Mouse (Mus musculus) heart, postnatal 10 days (tissue): ENCODE results near the gene Elavl1. TPM values are rescaled to one million over a fixed set of nuclear protein-coding genes. Genes with fewer than 3 reads are reported as not detected.
A peak's percentile ranks its signal among the peaks of the same experiment; 100 is the strongest.

Experiments used
- DNase-seq, 2 experiments: peaks; one replicate each; pipeline ENCODE4 v3.0.0; 2021
- intact Hi-C: fragments of 180-260 bp; cut with DNase I; formaldehyde crosslinking; loops from one replicate; pipeline ENCODE4 v1.15.1; 2025
- total RNA-seq, 2 experiments: library from RNA; stranded (reverse); gene quantifications; 2 replicates each; pipeline ENCODE4 v1.2.3; 2021

Elavl1 gene
- total RNA-seq, 2 experiments from 2014 or later, result 71.1 to 83.2 TPM

GRCm38 (mm10) chr8:4239193-4239890, 85.9 kb downstream of the Elavl1 start:
- intact Hi-C loops, result loop anchor here (2.0 kb wide), 1 partner anchor 13 kb away; the partner anchor contains the start of gene Snapc2
- no peak for DNase-seq

- peak; percentile 100 for DNase-seq
- intact Hi-C loops, result loop anchor here (2.0 kb wide), 1 partner anchor 14 kb away; the partner anchor contains the start of gene Snapc2
Observed at GRCm38 (mm10) chr8:4238434-4239192, 86.6 kb downstream of the Elavl1 start, which contains the start of the genes Map2k7 and Gm49320. Map2k7 (plus strand) TSS chr8:4238740. Gm49320 (plus strand) TSS chr8:4238865.

GRCm38 (mm10) chr8:4237814-4238433, 87.3 kb downstream of the Elavl1 start:
- no peak for DNase-seq
- intact Hi-C loops, result loop anchor here (2.0 kb wide), 1 partner anchor 15 kb away; the partner anchor contains the start of gene Snapc2

Other genes with a start within 250 kb of the Elavl1 start
- gene Cd209f, start 219.6 kb downstream of the Elavl1 start, total RNA-seq, result under 1 TPM in 1 of 2 experiments, not detected in 1; 0.19 TPM
- gene Cd209g, start 191.3 kb downstream of the Elavl1 start, total RNA-seq, result not detected
- gene Evi5l, start 158.8 kb downstream of the Elavl1 start, total RNA-seq, result 10 to 100 TPM; 23.6 to 24.2 TPM
- gene Prr36, start 108.0 kb downstream of the Elavl1 start, total RNA-seq, result under 1 TPM in 1 of 2 experiments, not detected in 1; 0.05 TPM
- under 1 TPM; 0.12 to 0.42 TPM for gene Lrrc8e, start 98.6 kb downstream of the Elavl1 start, total RNA-seq
- 10 to 100 TPM; 66.6 to 74.1 TPM for gene Map2k7, start 86.7 kb downstream of the Elavl1 start, total RNA-seq
- gene Gm49320, start 86.5 kb downstream of the Elavl1 start, total RNA-seq, result under 1 TPM in 1 of 2 experiments, not detected in 1; 0.57 TPM
- gene Tgfbr3l, start 77.2 kb downstream of the Elavl1 start, total RNA-seq, result 1 to 10 TPM; 4.5 to 6.7 TPM
- gene Snapc2, start 72.3 kb downstream of the Elavl1 start, total RNA-seq, result 10 to 100 TPM; 16.6 to 20.5 TPM
- 1 to 10 TPM; 4.5 to 5.6 TPM for gene Ctxn1, start 66.1 kb downstream of the Elavl1 start, total RNA-seq
- gene Timm44, start 49.5 kb downstream of the Elavl1 start, total RNA-seq, result 100 to 1,000 TPM; 107 to 112 TPM
- gene Ccl25, start 203 bp downstream of the Elavl1 start, total RNA-seq, result 1 to 10 TPM; 4.9 to 6.3 TPM
- gene Cers4, start 167.6 kb upstream of the Elavl1 start, total RNA-seq, result 10 to 100 TPM; 45.9 to 65.9 TPM